Mouse (Mus musculus): ENCODE measurements around the gene Tmem232. TPM values are rescaled to one million over a fixed set of nuclear protein-coding genes. Genes with fewer than 3 reads are reported as not detected.
"Not testable (repeated sequence)": the region's sequence is repeated elsewhere in the genome, so short reads cannot be mapped to it uniquely, and the experiment has no call there.

Gene Tmem232
- polyA plus RNA-seq, 1 experiment from 2014 or later: 1.9 TPM

DNA sequence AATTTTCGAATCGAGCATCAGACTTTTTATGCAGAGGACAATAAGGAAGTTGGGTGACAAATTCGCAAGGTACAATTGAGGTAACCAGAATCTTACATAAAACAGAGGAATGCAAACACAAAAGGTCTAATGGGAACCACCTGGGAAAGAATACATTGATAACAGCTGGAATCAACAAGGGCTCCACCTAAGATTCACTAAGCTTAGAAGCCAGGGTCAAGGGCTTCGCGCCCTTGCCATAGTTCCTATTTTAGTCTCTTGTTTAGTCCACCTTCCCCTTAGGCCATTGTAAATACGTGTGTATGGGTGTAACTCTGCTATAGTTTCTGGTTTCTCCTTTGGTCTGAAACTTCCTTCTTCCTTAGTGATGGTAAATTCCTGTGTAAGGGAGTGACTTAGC, 318.9 kb downstream of the Tmem232 start:
- not testable (repeated sequence) for H3K4me3 ChIP-seq (ENCODE audit: low read depth, low read length); H3K9ac ChIP-seq (replicated peaks; ENCODE audit: low read depth, low read length); H3K9me3 ChIP-seq (ENCODE audit: control insufficient read depth, low read length); H3K4me1 ChIP-seq (ENCODE audit: control insufficient read depth, insufficient read depth, low read length); H3K36me3 ChIP-seq (ENCODE audit: control insufficient read depth, insufficient read depth, low read length); ATAC-seq (ENCODE audit: low read depth); H3K4me2 ChIP-seq (ENCODE audit: low read depth, low read length); H3K27ac ChIP-seq (ENCODE audit: low read depth, low read length); H3K27me3 ChIP-seq (ENCODE audit: control insufficient read depth, insufficient read depth, low read length)
- WGBS: 94% methylated on average over 6 of the region's 6 CpGs

Small RNA genes within 50 kb of the gene (microRNA-seq; reads per million reads assigned to microRNA genes)
- not detected for gene Gm25731

Other genes starting within 250 kb of the Tmem232 start
- gene Vapa, start 72.8 kb upstream of the Tmem232 start, polyA plus RNA-seq (2014; fragmentation: Nextera tagmentation; extraction: Ambion mirVana): 298 and 333 TPM in 2 replicates
- gene Txndc2, start 101.4 kb upstream of the Tmem232 start, polyA plus RNA-seq (2014; fragmentation: Nextera tagmentation; extraction: Ambion mirVana): 0.11 and 0.14 TPM in 2 replicates
- gene Rab31, start 232.0 kb upstream of the Tmem232 start, polyA plus RNA-seq (2014; fragmentation: Nextera tagmentation; extraction: Ambion mirVana): 70.8 and 81.4 TPM in 2 replicates
- 44.4 and 52.2 TPM in 2 replicates for gene Ppp4r1, start 241.8 kb upstream of the Tmem232 start, polyA plus RNA-seq (2014; fragmentation: Nextera tagmentation; extraction: Ambion mirVana)